Mouse (Mus musculus) granulocyte monocyte progenitor cell, adult 5-6 weeks (primary cell): ENCODE measurements at regions not wholly inside any gene's neighbourhood (a gene's known extent, or its start where the extent isn't known, plus 50 kb on each side); places are given as distances from the start of the nearest gene placed in this dataset.

Experiments
- ATAC-seq: replicated peaks from 2 replicates; pipeline ENCODE4 v1.8.0; 2016; ENCODE audit warnings: mild to moderate bottlenecking, moderate TSS enrichment, inconsistent platforms; ENCODE audit not compliant: poor library complexity, severe bottlenecking

DNA sequence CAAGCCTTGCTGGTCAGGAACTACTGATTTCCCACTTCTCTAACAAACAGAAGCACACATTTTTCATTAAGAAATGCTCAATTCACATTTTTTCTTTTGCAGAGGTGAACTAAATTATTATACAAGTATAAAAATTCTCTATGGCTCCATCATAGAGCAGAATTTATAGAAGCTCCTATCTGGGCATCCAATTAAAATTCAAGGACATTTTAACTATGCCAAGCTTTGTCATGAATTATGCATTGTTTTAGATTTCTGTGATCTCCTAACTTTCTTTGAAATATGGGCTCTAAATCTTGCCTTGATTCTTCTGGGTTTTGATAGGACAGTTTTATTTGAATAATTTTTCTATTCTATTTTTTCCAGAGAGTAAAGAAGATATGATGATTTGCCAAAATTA, 163.1 kb upstream of the Pex5l start:
- no peak for ATAC-seq

- ATAC-seq, result no peak
Measured at GRCm38 (mm10) chr3:33305756-33306155, 162.7 kb upstream of the Pex5l start.

GRCm38 (mm10) chr3:33262797-33263196, 119.8 kb upstream of the Pex5l start:
- ATAC-seq, result no peak

GRCm38 (mm10) chr3:33219271-33220065, 76.4 kb upstream of the Pex5l start:
- no peak for ATAC-seq

GRCm38 (mm10) chr3:33218291-33218690, 75.2 kb upstream of the Pex5l start:
- no peak for ATAC-seq

GRCm38 (mm10) chr3:33217360-33218034, 74.5 kb upstream of the Pex5l start:
- no peak for ATAC-seq

DNA sequence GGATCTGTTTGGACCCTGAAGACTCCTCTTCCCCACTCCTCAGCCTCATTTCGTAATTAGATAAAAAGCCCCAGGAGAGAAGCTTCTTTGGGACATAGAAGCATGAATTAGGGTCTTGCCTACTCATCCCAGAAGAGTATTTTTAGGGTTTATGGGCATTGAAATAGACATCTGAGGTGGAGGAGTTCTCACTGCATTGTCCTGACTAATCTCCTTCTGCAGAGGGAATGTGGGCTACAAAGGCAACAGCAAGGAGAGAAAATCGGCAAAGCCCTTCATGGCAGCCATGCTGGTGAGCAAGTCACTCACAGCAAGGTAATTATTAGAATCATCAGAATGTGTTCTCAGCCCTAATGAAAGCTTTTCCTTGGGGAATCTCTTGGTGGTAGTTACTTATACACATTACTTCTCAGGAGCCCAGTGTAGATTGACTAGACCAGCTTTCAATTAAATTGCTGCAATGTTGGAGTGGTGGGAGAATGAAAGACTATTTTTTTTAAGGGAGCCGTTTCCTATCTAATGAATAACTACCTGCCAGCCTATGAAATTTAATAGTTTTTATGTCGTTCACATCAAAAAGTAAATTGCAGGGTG, 68.3 kb upstream of the Pex5l start:
- no peak for ATAC-seq
